Mouse (Mus musculus): ENCODE results near the gene Trio. TPM values are rescaled to one million over a fixed set of nuclear protein-coding genes. Genes with fewer than 3 reads are reported as not detected.

Trio gene
- polyA plus RNA-seq, 1 experiment from 2014 or later, result 5.1 TPM

- ATAC-seq (peak; percentile 38; the same call in 1 of the 2 replicates), DNase-seq (no peak)
- H3K36me3 ChIP-seq (replicated peaks; ENCODE audit: insufficient read depth, low read length), result no peaks in the 10 kb centered on the region
- no peak for TF ChIP-seq EP300 (IDR thresholded peaks at IDR 0.05; ENCODE audit: low read depth)
- peak; percentile 73 for TF ChIP-seq CTCF (IDR thresholded peaks at IDR 0.05; ENCODE audit: low read depth)
- no peak overlapping the region for H3K4me3 ChIP-seq (ENCODE audit: low read depth, low read length)
- H3K4me1 ChIP-seq (ENCODE audit: insufficient read depth), result no peaks in the 10 kb centered on the region
- no peak overlapping the region for H3K27ac ChIP-seq (ENCODE audit: low read depth)
- H3K9me3 ChIP-seq (ENCODE audit: low read length), result no peaks in the 10 kb centered on the region
- no peak overlapping the region for H3K4me2 ChIP-seq (ENCODE audit: low read depth, low read length)
- WGBS (ENCODE audit: insufficient replicate concordance), result 23% methylated on average over 3 of the region's 3 CpGs
- no peaks in the 10 kb centered on the region for H3K27me3 ChIP-seq (ENCODE audit: insufficient read depth, low read length)
- H3K9ac ChIP-seq (replicated peaks), result no peak overlapping the region
Observed at GRCm38 (mm10) chr15:27715331-27715730, 310.3 kb downstream of the Trio start.

DNA sequence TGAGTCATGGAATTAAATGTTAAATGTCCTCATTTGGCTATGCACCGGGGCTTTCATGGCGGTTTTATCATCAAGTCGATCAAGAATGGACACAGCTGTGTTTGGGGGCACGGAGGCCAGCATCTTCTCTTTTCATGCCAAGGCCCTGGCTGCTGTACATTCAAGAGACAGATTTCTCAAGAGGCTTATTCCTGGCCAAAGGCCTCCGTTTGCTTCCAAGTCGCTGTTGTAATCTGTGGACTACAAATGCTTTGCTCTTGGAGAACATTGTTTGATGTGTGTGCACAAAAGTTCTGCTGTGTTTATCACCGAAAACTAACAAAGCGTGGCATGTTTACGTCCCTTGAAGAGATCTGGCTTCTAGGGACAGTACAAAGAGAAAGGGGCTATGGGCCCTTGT is 314.9 kb downstream of the Trio start:
- no peaks in the 10 kb centered on the region for H3K27me3 ChIP-seq (ENCODE audit: insufficient read depth, low read length)
- H3K9ac ChIP-seq (replicated peaks), result no peak overlapping the region
- H3K4me2 ChIP-seq (ENCODE audit: low read depth, low read length), result no peak overlapping the region
- TF ChIP-seq EP300 (IDR thresholded peaks at IDR 0.05; ENCODE audit: low read depth) (no peak), CTCF (IDR thresholded peaks at IDR 0.05; ENCODE audit: low read depth) (no peak)
- H3K4me3 ChIP-seq (ENCODE audit: low read depth, low read length), result no peak overlapping the region
- WGBS (ENCODE audit: insufficient replicate concordance), result 78% methylated on average over 9 of the region's 9 CpGs
- H3K36me3 ChIP-seq (replicated peaks; ENCODE audit: insufficient read depth, low read length), result no peaks in the 10 kb centered on the region
- ATAC-seq (no peak), DNase-seq (no peak)
- H3K27ac ChIP-seq (ENCODE audit: low read depth), result no peak overlapping the region
- no peaks in the 10 kb centered on the region for H3K9me3 ChIP-seq (ENCODE audit: low read length)
- no peaks in the 10 kb centered on the region for H3K4me1 ChIP-seq (ENCODE audit: insufficient read depth)

GRCm38 (mm10) chr15:27708968-27709612 is 316.6 kb downstream of the Trio start:
- H3K27me3 ChIP-seq (ENCODE audit: insufficient read depth, low read length), result no peaks in the 10 kb centered on the region
- no peak for TF ChIP-seq EP300 (IDR thresholded peaks at IDR 0.05; ENCODE audit: low read depth)
- no peak for TF ChIP-seq CTCF (IDR thresholded peaks at IDR 0.05; ENCODE audit: low read depth)
- no peak overlapping the region for H3K4me2 ChIP-seq (ENCODE audit: low read depth, low read length)
- H3K9ac ChIP-seq (replicated peaks), result no peak overlapping the region
- ATAC-seq, result no peak; the same call in 1 of the 2 replicates
- H3K27ac ChIP-seq (ENCODE audit: low read depth), result no peak overlapping the region
- no peaks in the 10 kb centered on the region for H3K9me3 ChIP-seq (ENCODE audit: low read length)
- H3K36me3 ChIP-seq (replicated peaks; ENCODE audit: insufficient read depth, low read length), result no peaks in the 10 kb centered on the region
- H3K4me3 ChIP-seq (ENCODE audit: low read depth, low read length), result no peak overlapping the region
- WGBS (ENCODE audit: insufficient replicate concordance), result 38% methylated on average over 7 of the region's 7 CpGs
- H3K4me1 ChIP-seq (ENCODE audit: insufficient read depth), result no peaks in the 10 kb centered on the region
- DNase-seq, result no peak

DNA sequence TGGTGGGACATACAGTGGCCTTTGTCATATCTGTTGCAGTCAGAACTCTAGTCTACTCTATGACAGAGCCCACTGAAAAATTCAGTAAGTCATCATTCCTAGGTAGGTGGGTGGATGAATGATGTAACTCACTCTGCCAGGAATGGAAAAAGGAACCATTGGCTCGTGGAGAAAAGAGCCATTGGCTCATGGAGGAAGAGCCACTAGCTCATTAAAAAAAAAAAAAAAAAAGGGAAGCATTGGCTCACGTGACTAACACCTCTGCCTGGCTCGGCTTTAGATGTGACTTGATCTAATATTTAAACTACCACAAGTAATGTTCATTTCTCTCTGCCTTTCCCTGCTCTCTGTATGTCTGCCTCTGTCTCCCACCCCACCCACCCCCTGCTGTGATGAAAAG is 317.1 kb downstream of the Trio start:
- no peak for ATAC-seq
- H3K27ac ChIP-seq (ENCODE audit: low read depth), result no peak overlapping the region
- H3K4me1 ChIP-seq (ENCODE audit: insufficient read depth), result no peaks in the 10 kb centered on the region
- no peak for DNase-seq
- H3K9ac ChIP-seq (replicated peaks), result no peak overlapping the region
- WGBS (ENCODE audit: insufficient replicate concordance), result 24% methylated on average over 3 of the region's 3 CpGs
- no peak for TF ChIP-seq CTCF (IDR thresholded peaks at IDR 0.05; ENCODE audit: low read depth)
- no peak for TF ChIP-seq EP300 (IDR thresholded peaks at IDR 0.05; ENCODE audit: low read depth)
- no peaks in the 10 kb centered on the region for H3K9me3 ChIP-seq (ENCODE audit: low read length)
- H3K4me3 ChIP-seq (ENCODE audit: low read depth, low read length), result no peak overlapping the region
- no peaks in the 10 kb centered on the region for H3K27me3 ChIP-seq (ENCODE audit: insufficient read depth, low read length)
- H3K4me2 ChIP-seq (ENCODE audit: low read depth, low read length), result no peak overlapping the region
- no peaks in the 10 kb centered on the region for H3K36me3 ChIP-seq (replicated peaks; ENCODE audit: insufficient read depth, low read length)

DNA sequence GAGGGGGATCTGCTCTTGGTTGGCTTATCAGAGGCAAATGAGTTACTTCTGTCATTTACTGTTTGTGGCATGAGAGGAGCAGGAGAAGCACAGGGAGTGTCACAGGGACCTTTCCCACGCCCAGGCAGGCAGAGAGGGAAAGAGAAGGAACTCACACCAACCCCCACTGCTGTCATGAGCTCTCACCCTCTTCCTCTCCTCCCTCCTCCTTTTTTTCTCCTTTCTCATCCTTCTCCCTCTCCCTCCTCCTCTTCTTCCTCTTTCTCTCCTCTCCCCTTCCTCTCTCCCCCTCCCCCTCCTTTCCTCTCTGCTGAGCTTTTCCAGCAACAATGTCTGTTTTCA is 322.7 kb downstream of the Trio start:
- TF ChIP-seq CTCF (IDR thresholded peaks at IDR 0.05; ENCODE audit: low read depth), result no peak
- no peak for TF ChIP-seq EP300 (IDR thresholded peaks at IDR 0.05; ENCODE audit: low read depth)
- ATAC-seq, result peak; percentile 38

DNA sequence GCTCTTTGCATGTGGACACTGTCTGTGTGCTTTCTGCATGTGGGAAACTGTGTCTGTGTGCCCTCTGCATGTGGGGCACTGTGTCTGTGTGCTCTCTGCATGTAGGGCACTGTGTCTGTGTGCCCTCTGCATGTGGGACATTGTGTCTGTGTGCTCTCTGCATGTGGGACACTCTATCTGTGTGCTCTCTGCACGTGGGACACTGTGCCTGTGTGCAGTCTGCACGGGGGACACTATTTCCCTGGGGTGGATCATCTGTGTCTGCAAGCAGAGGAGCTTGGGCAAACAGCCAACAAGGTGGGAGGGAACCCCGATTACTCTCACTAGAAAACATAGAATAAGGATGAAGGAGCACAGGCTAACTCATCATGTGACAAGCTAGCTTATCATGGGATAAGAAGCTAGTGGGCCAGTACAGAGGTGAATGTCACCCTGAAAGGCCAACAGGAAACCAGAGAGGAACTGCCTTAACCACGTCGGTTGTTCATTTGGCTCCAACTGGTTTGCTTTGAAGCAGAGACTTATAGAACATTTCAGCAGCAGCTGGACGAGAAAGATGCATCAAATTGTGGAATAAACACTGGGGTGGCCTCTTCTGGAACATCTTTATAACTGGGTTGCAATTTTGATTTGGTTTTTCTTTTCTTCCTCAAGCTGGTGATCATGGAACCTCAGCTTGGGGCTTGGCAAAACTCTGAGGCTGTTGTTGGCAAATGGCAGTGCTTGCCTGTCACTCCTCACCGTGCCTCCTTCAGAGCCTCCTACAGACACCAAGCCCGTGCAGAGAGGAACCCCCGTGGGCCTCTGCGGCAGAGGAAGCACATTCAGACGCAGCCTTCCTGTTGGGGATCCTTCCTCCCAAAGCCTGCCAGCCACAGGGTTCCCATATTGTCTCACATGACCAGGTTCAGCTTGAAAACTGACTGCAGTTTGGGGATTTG is 323.3 kb downstream of the Trio start:
- peak; percentile 74 for ATAC-seq

More for the DNA sequence above, 322.7 kb downstream of the Trio start:
- Histone ChIP-seq H3K27ac (ENCODE audit: low read depth) (peak overlapping the region; percentile 72), H3K4me3 (ENCODE audit: low read depth, low read length) (no peak overlapping the region), H3K9ac (replicated peaks) (no peak overlapping the region), H3K27me3 (ENCODE audit: insufficient read depth, low read length) (no peaks in the 10 kb centered on the region), H3K4me1 (ENCODE audit: insufficient read depth) (peaks cover 2% of the 10 kb centered on the region; the same call in 1 of the 2 replicates), H3K4me2 (ENCODE audit: low read depth, low read length) (peak overlapping the region; percentile 31; the same call in 1 of the 2 replicates), H3K36me3 (replicated peaks; ENCODE audit: insufficient read depth, low read length) (no peaks in the 10 kb centered on the region), H3K9me3 (ENCODE audit: low read length) (no peaks in the 10 kb centered on the region)
- 0% methylated on average over 1 of the region's 1 CpGs for WGBS (ENCODE audit: insufficient replicate concordance)
- DNase-seq, result no peak

More for the DNA sequence above, 323.3 kb downstream of the Trio start:
- no peak overlapping the region for H3K9ac ChIP-seq (replicated peaks)
- peak; percentile 44 for DNase-seq
- no peaks in the 10 kb centered on the region for H3K36me3 ChIP-seq (replicated peaks; ENCODE audit: insufficient read depth, low read length)
- no peaks in the 10 kb centered on the region for H3K27me3 ChIP-seq (ENCODE audit: insufficient read depth, low read length)
- H3K4me2 ChIP-seq (ENCODE audit: low read depth, low read length), result peak overlapping the region; percentile 31; the same call in 1 of the 2 replicates
- TF ChIP-seq EP300 (IDR thresholded peaks at IDR 0.05; ENCODE audit: low read depth), result no peak
- TF ChIP-seq CTCF (IDR thresholded peaks at IDR 0.05; ENCODE audit: low read depth), result no peak
- WGBS (ENCODE audit: insufficient replicate concordance), result 16% methylated on average over 11 of the region's 11 CpGs
- peaks cover 2% of the 10 kb centered on the region; the same call in 1 of the 2 replicates for H3K4me1 ChIP-seq (ENCODE audit: insufficient read depth)
- H3K4me3 ChIP-seq (ENCODE audit: low read depth, low read length), result no peak overlapping the region
- H3K27ac ChIP-seq (ENCODE audit: low read depth), result peak overlapping the region; percentile 72
- no peaks in the 10 kb centered on the region for H3K9me3 ChIP-seq (ENCODE audit: low read length)

Data from liver, postnatal 0 days (tissue).